Mouse (Mus musculus) bone marrow macrophage, adult 2 months (primary cell): ENCODE results near the gene Ier2. TPM values are rescaled to one million over a fixed set of nuclear protein-coding genes. Genes with fewer than 3 reads are reported as not detected.

Experiments used
- H3K27ac ChIP-seq: 2 replicates; pipeline ENCODE4 v1.5.1; 2012; ENCODE audit warnings: low read depth, low read length; ENCODE audit not compliant: insufficient read depth
- H3K4me1 ChIP-seq: 2 replicates; pipeline ENCODE4 v1.6.1; 2012; ENCODE audit warnings: low read length; ENCODE audit not compliant: control insufficient read depth, insufficient read depth
- H3K4me3 ChIP-seq: 2 replicates; pipeline ENCODE4 v1.5.1; 2012; ENCODE audit warnings: mild to moderate bottlenecking, low read length, moderate library complexity; ENCODE audit not compliant: insufficient read depth
- CTCF ChIP-seq: IDR thresholded peaks from 2 replicates; pipeline ENCODE4 v1.5.1; 2012; ENCODE audit warnings: low read depth, mild to moderate bottlenecking, low read length, moderate library complexity
- POLR2A ChIP-seq: IDR thresholded peaks from 2 replicates; pipeline ENCODE4 v1.6.1; 2012; ENCODE audit warnings: mild to moderate bottlenecking, low read depth, low read length, borderline replicate concordance
- polyA plus RNA-seq: library from polyadenylated mRNA; stranded (reverse); fragments of >200 nt; gene quantifications from 2 replicates; pipeline ENCODE4 v1.2.4, GENCODE M21; 2012; ENCODE audit not compliant: missing spikeins, insufficient read depth, insufficient read length

Ier2 gene
- polyA plus RNA-seq: 23.3 and 24.7 TPM in 2 replicates

GRCm38 (mm10) chr8:84662581-84663065, at the start of gene Ier2:
Ier2 (minus strand) TSS chr8:84662852.
- peaks cover 20% of the 10 kb centered on the region for H3K4me1 ChIP-seq
- TF ChIP-seq POLR2A (peak; percentile 98), CTCF (no peak)
- H3K27ac ChIP-seq: peak within 1 kb of the TSS; percentile 79
- peak within 1 kb of the TSS; percentile 87 for H3K4me3 ChIP-seq

- TF ChIP-seq POLR2A: no peak
- TF ChIP-seq CTCF: no peak
- Histone ChIP-seq H3K4me3 (no peak overlapping the region), H3K4me1 (peaks cover 15% of the 10 kb centered on the region), H3K27ac (no peak overlapping the region)
These were observed 49.5 kb upstream of the Ier2 start for GRCm38 (mm10) chr8:84711933-84712758.

- H3K27ac ChIP-seq: no peak overlapping the region
- H3K4me3 ChIP-seq: no peak overlapping the region
- TF ChIP-seq POLR2A (no peak), CTCF (no peak)
- H3K4me1 ChIP-seq: peaks cover 15% of the 10 kb centered on the region
These were observed 48.7 kb upstream of the Ier2 start for GRCm38 (mm10) chr8:84711312-84711711.

- H3K4me3 ChIP-seq: no peak overlapping the region
- no peak overlapping the region for H3K27ac ChIP-seq
- peaks cover 15% of the 10 kb centered on the region for H3K4me1 ChIP-seq
- TF ChIP-seq CTCF (no peak), POLR2A (no peak)
These were observed 47.3 kb upstream of the Ier2 start for GRCm38 (mm10) chr8:84709931-84710330.

- peak; percentile 87 for TF ChIP-seq CTCF
- no peak for TF ChIP-seq POLR2A
- H3K4me1 ChIP-seq: peaks cover 15% of the 10 kb centered on the region
- H3K27ac ChIP-seq: peak overlapping the region; percentile 28; the same call in 1 of the 2 replicates
- no peak overlapping the region for H3K4me3 ChIP-seq
These were observed 46.3 kb upstream of the Ier2 start for GRCm38 (mm10) chr8:84708774-84709475.

GRCm38 (mm10) chr8:84708071-84708541, 45.5 kb upstream of the Ier2 start:
- Histone ChIP-seq H3K4me3 (peak overlapping the region; percentile 86), H3K27ac (peak overlapping the region; percentile 99), H3K4me1 (peaks cover 14% of the 10 kb centered on the region)
- TF ChIP-seq CTCF (no peak), POLR2A (no peak)

GRCm38 (mm10) chr8:84707267-84707883, 44.7 kb upstream of the Ier2 start:
- peak overlapping the region; percentile 86 for H3K4me3 ChIP-seq
- no peak for TF ChIP-seq POLR2A
- no peak for TF ChIP-seq CTCF
- H3K27ac ChIP-seq: peak overlapping the region; percentile 99
- peaks cover 10% of the 10 kb centered on the region for H3K4me1 ChIP-seq

- H3K4me1 ChIP-seq: peaks cover 8% of the 10 kb centered on the region
- H3K27ac ChIP-seq: peak overlapping the region; percentile 99
- TF ChIP-seq POLR2A: no peak
- no peak for TF ChIP-seq CTCF
- H3K4me3 ChIP-seq: peak overlapping the region; percentile 86
These were observed 44.1 kb upstream of the Ier2 start for GRCm38 (mm10) chr8:84706610-84707266.

GRCm38 (mm10) chr8:84705960-84706359, 43.3 kb upstream of the Ier2 start:
- TF ChIP-seq POLR2A (no peak), CTCF (no peak)
- Histone ChIP-seq H3K4me1 (peaks cover 9% of the 10 kb centered on the region), H3K27ac (peak overlapping the region; percentile 99), H3K4me3 (peak overlapping the region; percentile 86)
